Mouse (Mus musculus): ENCODE measurements at regions not wholly inside any gene's neighbourhood (a gene's known extent, or its start where the extent isn't known, plus 50 kb on each side); places are given as distances from the start of the nearest gene placed in this dataset.

- Histone ChIP-seq H3K4me1 (no peaks in the 10 kb centered on the region), H3K27ac (no peak overlapping the region), H3K9me3 (no peaks in the 10 kb centered on the region), H3K4me3 (no peak overlapping the region), H3K27me3 (ENCODE audit: poor library complexity, severe bottlenecking) (no peaks in the 10 kb centered on the region), H3K36me3 (replicated peaks) (no peaks in the 10 kb centered on the region)
- WGBS, result 92% methylated on average over 4 of the region's 4 CpGs
- DNase-seq (ENCODE audit: extremely low spot score, low spot score), result no peak
Measured at GRCm38 (mm10) chr8:53892205-53892710, 185.1 kb upstream of the Vegfc start.

- Histone ChIP-seq H3K4me3 (no peak overlapping the region), H3K9me3 (no peaks in the 10 kb centered on the region), H3K36me3 (replicated peaks) (no peaks in the 10 kb centered on the region), H3K27me3 (ENCODE audit: poor library complexity, severe bottlenecking) (no peaks in the 10 kb centered on the region), H3K27ac (no peak overlapping the region), H3K4me1 (no peaks in the 10 kb centered on the region)
- 77% methylated on average over 3 of the region's 3 CpGs for WGBS
- DNase-seq (ENCODE audit: extremely low spot score, low spot score), result no peak
Measured at GRCm38 (mm10) chr8:53892770-53893169, 184.6 kb upstream of the Vegfc start.

- Histone ChIP-seq H3K4me1 (no peaks in the 10 kb centered on the region), H3K36me3 (replicated peaks) (no peaks in the 10 kb centered on the region), H3K9me3 (peaks cover 16% of the 10 kb centered on the region; the same call in 1 of the 2 replicates), H3K27me3 (ENCODE audit: poor library complexity, severe bottlenecking) (no peaks in the 10 kb centered on the region), H3K27ac (no peak overlapping the region), H3K4me3 (no peak overlapping the region)
- no peak for DNase-seq (ENCODE audit: extremely low spot score, low spot score)
- 81% methylated on average over 4 of the region's 4 CpGs for WGBS
Measured at GRCm38 (mm10) chr8:53922343-53922742, 155.1 kb upstream of the Vegfc start.

- H3K9me3 ChIP-seq, result no peaks in the 10 kb centered on the region
- no peak overlapping the region for H3K4me3 ChIP-seq
- 0 out of 2 replicates have a peak, but pooled peaks cover 3% of the 10 kb centered on the region for H3K27me3 ChIP-seq (ENCODE audit: poor library complexity, severe bottlenecking)
- no peaks in the 10 kb centered on the region for H3K36me3 ChIP-seq (replicated peaks)
- peaks cover 13% of the 10 kb centered on the region for H3K4me1 ChIP-seq
- DNase-seq (ENCODE audit: extremely low spot score, low spot score), result no peak
- H3K27ac ChIP-seq, result no peak overlapping the region
- WGBS, result 17% methylated on average over 5 of the region's 5 CpGs
Measured at GRCm38 (mm10) chr8:53930685-53931084, 146.7 kb upstream of the Vegfc start.

GRCm38 (mm10) chr8:53938392-53938791, 139.0 kb upstream of the Vegfc start:
- Histone ChIP-seq H3K4me1 (peaks cover 22% of the 10 kb centered on the region), H3K27ac (0 out of 2 replicates have a peak overlapping the region, but pooled peaks have one; percentile 17), H3K36me3 (replicated peaks) (no peaks in the 10 kb centered on the region), H3K9me3 (no peaks in the 10 kb centered on the region), H3K27me3 (ENCODE audit: poor library complexity, severe bottlenecking) (no peaks in the 10 kb centered on the region), H3K4me3 (no peak overlapping the region)
- no peak for DNase-seq (ENCODE audit: extremely low spot score, low spot score)

- Histone ChIP-seq H3K27me3 (ENCODE audit: poor library complexity, severe bottlenecking) (no peaks in the 10 kb centered on the region), H3K4me3 (no peak overlapping the region)
- 35% methylated on average over 1 of the region's 1 CpGs for WGBS
Measured at GRCm38 (mm10) chr8:53939519-53939918, 137.9 kb upstream of the Vegfc start.

GRCm38 (mm10) chr8:53941144-53941543, 136.3 kb upstream of the Vegfc start:
- no peak overlapping the region for H3K4me3 ChIP-seq
- 22% methylated on average over 2 of the region's 2 CpGs for WGBS
- no peak for DNase-seq (ENCODE audit: extremely low spot score, low spot score)
- H3K4me1 ChIP-seq, result peaks cover 30% of the 10 kb centered on the region
- H3K27me3 ChIP-seq (ENCODE audit: poor library complexity, severe bottlenecking), result no peaks in the 10 kb centered on the region
- peak overlapping the region; percentile 35; the same call in 1 of the 2 replicates for H3K27ac ChIP-seq
- no peaks in the 10 kb centered on the region for H3K36me3 ChIP-seq (replicated peaks)
- H3K9me3 ChIP-seq, result no peaks in the 10 kb centered on the region

More at GRCm38 (mm10) chr8:53939519-53939918, 137.9 kb upstream of the Vegfc start:
- Histone ChIP-seq H3K9me3 (no peaks in the 10 kb centered on the region), H3K36me3 (replicated peaks) (no peaks in the 10 kb centered on the region), H3K27ac (no peak overlapping the region), H3K4me1 (peaks cover 22% of the 10 kb centered on the region)
- no peak for DNase-seq (ENCODE audit: extremely low spot score, low spot score)

- Histone ChIP-seq H3K9me3 (no peaks in the 10 kb centered on the region), H3K27ac (no peak overlapping the region), H3K4me3 (no peak overlapping the region), H3K27me3 (ENCODE audit: poor library complexity, severe bottlenecking) (no peaks in the 10 kb centered on the region), H3K4me1 (peaks cover 16% of the 10 kb centered on the region), H3K36me3 (replicated peaks) (no peaks in the 10 kb centered on the region)
- WGBS, result 50% methylated on average over 2 of the region's 2 CpGs
- no peak for DNase-seq (ENCODE audit: extremely low spot score, low spot score)
Measured at GRCm38 (mm10) chr8:53945561-53945960, 131.8 kb upstream of the Vegfc start.

- H3K9me3 ChIP-seq, result no peaks in the 10 kb centered on the region
- H3K36me3 ChIP-seq (replicated peaks), result no peaks in the 10 kb centered on the region
- H3K4me3 ChIP-seq, result no peak overlapping the region
- H3K4me1 ChIP-seq, result peaks cover 8% of the 10 kb centered on the region
- no peaks in the 10 kb centered on the region for H3K27me3 ChIP-seq (ENCODE audit: poor library complexity, severe bottlenecking)
- no peak for DNase-seq (ENCODE audit: extremely low spot score, low spot score)
- no peak overlapping the region for H3K27ac ChIP-seq
Measured at GRCm38 (mm10) chr8:53947384-53947783, 130.0 kb upstream of the Vegfc start.

- Histone ChIP-seq H3K27ac (no peak overlapping the region), H3K4me1 (peaks cover 12% of the 10 kb centered on the region), H3K27me3 (ENCODE audit: poor library complexity, severe bottlenecking) (no peaks in the 10 kb centered on the region), H3K4me3 (no peak overlapping the region), H3K36me3 (replicated peaks) (no peaks in the 10 kb centered on the region), H3K9me3 (no peaks in the 10 kb centered on the region)
- 80% methylated on average over 4 of the region's 4 CpGs for WGBS
- no peak for DNase-seq (ENCODE audit: extremely low spot score, low spot score)
Measured at GRCm38 (mm10) chr8:53954476-53955158, 122.8 kb upstream of the Vegfc start.

GRCm38 (mm10) chr8:53956148-53956547, 121.3 kb upstream of the Vegfc start:
- no peak for DNase-seq (ENCODE audit: extremely low spot score, low spot score)
- Histone ChIP-seq H3K9me3 (no peaks in the 10 kb centered on the region), H3K4me1 (peaks cover 12% of the 10 kb centered on the region), H3K36me3 (replicated peaks) (no peaks in the 10 kb centered on the region), H3K27ac (peak overlapping the region; percentile 30; the same call in 1 of the 2 replicates), H3K27me3 (ENCODE audit: poor library complexity, severe bottlenecking) (no peaks in the 10 kb centered on the region), H3K4me3 (no peak overlapping the region)
- 43% methylated on average over 2 of the region's 2 CpGs for WGBS

GRCm38 (mm10) chr8:53958548-53958947, 118.9 kb upstream of the Vegfc start:
- DNase-seq (ENCODE audit: extremely low spot score, low spot score), result no peak
- H3K27ac ChIP-seq, result no peak overlapping the region
- no peaks in the 10 kb centered on the region for H3K36me3 ChIP-seq (replicated peaks)
- H3K27me3 ChIP-seq (ENCODE audit: poor library complexity, severe bottlenecking), result no peaks in the 10 kb centered on the region
- WGBS, result 82% methylated on average over 1 of the region's 1 CpGs
- H3K9me3 ChIP-seq, result no peaks in the 10 kb centered on the region
- peaks cover 12% of the 10 kb centered on the region for H3K4me1 ChIP-seq
- no peak overlapping the region for H3K4me3 ChIP-seq

GRCm38 (mm10) chr8:53962993-53963392, 114.4 kb upstream of the Vegfc start:
- no peak overlapping the region for H3K4me3 ChIP-seq
- H3K4me1 ChIP-seq, result no peaks in the 10 kb centered on the region
- no peak overlapping the region for H3K27ac ChIP-seq
- no peaks in the 10 kb centered on the region for H3K27me3 ChIP-seq (ENCODE audit: poor library complexity, severe bottlenecking)
- no peak for DNase-seq (ENCODE audit: extremely low spot score, low spot score)
- H3K9me3 ChIP-seq, result no peaks in the 10 kb centered on the region
- no peaks in the 10 kb centered on the region for H3K36me3 ChIP-seq (replicated peaks)
- WGBS, result 84% methylated on average over 1 of the region's 1 CpGs
